Mouse (Mus musculus) skeletal muscle tissue, adult 2 months (tissue): Measurements from ENCODE around the gene Cfap99.

ENCODE experiments used
- DNase-seq: peaks from one replicate; pipeline ENCODE4 v3.0.0-alpha.2; 2012; ENCODE audit warnings: low read depth, low spot score

Cfap99 gene

DNA sequence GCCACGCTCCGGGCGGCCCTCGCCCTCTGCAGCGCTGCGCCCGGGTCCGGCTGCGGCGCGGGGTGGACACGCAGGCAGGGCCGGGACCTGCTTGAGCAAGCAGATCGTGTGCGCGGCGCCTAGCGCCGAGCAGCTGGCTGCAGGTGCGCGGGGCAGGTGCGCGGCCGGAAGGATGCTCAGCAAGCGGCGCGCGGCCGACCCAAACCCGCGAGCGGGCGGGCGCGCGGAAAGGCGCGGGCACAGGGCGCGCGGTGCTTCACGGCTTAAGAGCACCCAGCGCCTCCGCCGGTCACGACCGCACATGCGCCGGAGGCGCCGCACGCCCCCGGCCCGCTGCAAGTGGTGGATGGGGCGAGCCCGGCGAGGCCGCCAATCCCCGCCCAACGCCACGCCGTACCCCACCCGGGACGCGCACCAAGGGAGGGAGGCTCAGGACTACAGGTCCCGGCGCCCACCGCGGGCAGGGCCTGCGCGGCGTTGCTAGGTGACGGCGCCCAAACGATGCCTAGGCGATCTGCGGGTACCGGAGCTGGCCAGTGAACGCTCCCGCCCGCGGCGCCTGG lies at the start of gene Cfap99, which contains the start of gene Zfyve28:
Gene Cfap99 (plus strand): TSS at position 447 of the 563 bp plus-strand sequence.
Gene Zfyve28 (minus strand): TSS at position 296 of the 563 bp plus-strand sequence.
- DNase-seq: peak; percentile 26

DNA sequence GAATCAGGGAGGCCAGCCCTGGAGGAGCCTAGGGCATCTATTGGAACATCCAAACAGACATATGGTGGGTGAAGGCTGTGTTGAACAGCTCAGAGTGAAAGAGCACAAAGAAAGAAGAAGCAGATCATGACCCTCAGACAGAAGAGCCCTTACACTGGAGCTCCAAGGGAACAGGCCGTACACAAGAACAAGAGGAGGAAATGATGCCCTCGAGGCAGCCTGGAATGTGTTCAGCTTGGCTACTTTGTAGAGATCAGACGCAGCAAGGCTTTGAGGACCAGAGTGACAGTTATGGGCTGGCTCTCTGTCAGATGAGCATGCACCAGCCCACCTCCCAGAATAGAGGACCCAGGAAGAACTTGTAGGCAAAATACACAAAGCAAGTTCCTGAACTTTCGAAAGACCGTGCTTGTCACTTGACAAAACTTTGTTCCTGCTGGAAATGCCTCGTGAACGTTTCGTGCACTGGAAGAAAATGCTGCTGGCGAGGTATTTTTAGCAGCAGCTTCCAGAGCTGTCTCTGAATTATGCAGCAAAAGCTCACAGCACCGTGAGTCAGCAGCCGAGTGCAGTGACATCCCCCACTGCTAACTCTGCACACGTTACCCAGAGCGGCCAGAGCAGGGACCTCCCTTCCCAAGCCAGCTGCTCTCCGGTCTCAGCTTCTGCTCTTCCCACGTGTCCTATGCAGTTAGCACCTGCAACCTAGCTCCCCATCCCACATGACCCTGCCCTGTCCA lies 46.0 kb upstream of the Cfap99 start:
- peak; percentile 32 for DNase-seq

DNA sequence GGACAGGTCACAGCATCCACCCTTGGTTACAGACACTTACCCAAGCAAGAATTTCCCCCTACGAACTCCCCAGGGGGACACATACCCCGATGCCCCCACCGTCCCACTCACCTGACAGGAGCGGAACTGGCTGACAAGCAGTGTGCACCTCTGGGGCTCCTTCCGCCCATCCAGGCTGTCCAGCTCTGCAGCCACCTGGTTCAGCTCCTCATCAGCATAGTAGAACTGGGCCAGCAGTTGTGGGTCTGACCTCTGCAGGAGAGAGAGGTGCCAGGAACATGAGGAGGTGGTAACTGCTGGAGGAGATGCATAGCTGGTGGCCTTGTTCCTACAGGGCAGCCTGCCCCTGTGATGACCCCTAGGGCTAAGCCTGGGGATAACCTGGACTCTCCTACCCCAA lies 45.3 kb upstream of the Cfap99 start:
- DNase-seq: no peak

DNA sequence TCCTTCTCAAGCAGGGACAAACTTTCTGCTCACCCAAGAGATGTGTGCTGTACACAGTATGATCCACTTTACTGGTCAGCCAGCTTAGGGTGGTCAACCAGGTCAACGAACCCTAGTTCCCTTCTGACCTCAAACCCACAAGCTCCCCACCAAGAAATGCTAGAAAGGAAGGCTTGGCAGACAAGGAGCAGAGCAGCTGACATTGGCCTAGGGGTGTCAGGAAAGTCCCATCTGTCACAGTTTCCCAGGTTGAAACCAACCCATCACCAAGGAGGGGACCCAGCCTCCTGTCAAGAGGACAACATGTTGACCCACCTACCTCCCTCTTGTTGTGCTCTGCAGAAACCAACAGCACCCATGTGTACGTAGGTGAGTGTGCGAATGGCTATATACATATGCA lies 42.0 kb upstream of the Cfap99 start:
- DNase-seq: no peak

DNA sequence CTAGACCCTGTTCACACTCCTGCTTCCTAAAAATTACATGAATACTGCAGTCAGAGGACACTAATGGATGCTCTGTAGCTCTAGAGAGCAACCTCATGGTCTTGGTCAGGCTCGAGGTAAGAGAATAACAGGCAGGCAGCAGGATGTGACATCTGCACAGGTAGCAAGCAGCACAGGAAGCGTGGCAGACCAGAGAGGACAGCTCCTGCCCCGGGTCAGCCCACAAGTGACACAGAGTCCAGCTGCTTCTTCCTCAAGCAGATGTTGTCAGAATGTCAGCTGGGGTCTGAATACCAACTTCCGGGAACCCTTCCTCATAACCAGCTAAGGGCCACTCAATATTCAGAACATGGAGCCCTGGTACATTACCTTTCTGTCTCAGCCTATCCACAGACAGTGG lies 39.3 kb upstream of the Cfap99 start:
- DNase-seq: no peak

DNA sequence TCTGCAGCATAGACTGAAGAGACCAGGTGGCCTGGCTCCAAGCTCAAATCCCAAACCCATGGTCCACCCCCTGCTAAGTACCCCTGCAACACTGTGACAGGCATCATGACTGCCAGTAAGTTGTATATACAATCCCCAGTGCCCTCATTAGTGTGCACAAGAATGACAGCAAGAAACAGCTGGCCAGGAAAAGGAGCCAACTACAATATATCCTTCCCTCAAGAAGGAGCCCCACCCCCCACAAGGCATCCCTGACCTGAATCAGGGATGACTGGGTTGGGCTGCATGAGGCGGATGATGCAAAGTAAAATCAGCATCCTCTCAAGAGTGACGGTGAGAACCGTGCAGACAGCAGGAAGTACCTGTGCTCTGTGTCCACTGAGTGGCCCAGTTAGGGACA lies 38.3 kb upstream of the Cfap99 start:
- no peak for DNase-seq

DNA sequence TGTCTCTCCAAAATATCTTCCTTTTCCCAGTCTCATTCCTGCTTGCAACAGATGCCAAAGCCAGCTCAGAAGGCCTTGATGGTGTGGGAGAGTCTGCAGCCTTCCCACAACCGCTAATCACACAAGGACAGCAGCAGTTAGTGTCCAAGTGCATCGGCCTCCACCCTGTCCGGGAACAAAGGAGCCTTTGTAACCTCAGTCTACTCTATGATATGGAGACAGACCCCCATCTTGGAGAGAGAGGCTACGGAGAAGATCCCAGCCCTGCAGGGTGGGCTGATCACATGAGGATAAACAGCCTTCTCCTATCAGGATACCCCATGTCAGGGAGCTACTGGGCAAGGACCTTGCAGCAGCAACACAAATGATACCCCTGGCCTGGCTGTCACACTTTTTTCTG lies 36.6 kb upstream of the Cfap99 start:
- no peak for DNase-seq

DNA sequence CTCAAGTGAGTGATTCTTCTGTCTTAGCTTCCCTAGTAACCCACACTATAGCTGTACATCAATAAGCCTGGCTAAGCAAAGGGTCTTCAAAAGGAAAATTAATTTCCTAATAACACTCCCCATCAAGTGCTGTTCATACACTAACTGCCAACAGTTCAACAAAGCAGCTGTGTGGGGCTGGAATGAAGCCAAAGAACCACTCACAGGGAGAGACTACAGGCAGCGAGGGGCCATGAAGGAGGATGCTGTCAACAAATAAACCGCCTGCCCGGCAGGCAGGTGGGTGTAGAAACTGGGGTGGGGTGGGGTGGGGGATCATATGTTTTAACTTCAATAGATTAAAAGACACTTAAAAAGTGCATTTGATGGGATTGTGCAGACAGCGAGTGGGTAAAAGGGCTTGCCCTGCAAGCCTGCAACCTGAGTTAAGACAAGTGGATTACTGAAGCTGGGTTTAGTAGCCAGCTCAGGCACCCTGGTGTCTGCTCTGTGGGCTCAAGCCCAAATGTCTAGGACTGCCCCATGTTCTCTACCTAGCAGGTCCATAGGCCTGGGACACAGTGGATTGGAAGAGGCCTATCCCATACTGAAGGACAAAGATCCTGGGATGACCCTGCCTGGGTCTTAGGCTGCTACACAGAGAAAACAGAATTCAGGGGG lies 36.0 kb upstream of the Cfap99 start:
- DNase-seq: no peak

DNA sequence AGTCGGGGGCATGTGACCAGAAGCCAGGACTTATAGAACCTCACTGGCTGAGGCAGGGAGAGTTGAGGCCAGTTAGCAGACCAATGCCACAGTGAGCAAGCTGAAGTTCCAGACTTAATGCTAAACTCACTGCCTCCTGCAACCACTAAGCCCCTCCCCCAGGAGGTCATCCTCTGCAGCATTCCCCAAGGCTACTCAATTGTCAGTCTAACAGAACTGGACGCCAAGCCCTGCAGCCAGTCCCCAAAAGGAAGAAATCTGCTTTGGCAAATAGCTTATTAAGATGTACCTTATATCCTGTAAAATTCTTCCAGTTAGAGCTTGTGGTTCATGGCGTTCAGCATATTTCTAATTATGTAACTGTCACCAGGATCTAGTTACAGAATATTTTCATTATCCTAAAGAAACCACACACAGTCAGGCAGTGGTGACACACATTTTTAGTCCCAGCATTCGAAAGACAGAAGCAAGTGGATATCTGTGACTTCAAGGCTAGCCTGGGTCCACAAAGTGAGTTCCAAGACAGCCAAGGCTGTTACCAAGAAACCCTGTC lies 35.4 kb upstream of the Cfap99 start:
- DNase-seq: no peak

DNA sequence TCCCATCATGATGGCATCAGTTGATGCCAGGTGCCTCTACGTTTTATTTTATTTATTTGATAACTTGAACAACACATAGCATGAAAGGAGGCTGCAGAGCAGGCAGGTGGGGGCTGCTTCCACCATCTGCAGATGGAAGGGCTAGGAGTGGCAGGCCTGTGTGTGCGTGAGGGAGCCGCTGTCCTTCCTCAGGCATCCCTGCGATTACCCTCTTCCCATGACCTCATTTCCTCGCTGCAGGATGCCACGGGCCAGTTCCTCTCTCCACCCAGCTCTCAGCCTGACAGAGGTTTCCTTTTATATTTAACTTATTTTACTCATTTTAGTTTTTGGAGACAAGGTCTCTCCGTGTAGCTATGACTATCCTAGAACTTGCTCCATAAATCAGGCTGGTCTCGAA lies 34.1 kb upstream of the Cfap99 start:
- DNase-seq: no peak

DNA sequence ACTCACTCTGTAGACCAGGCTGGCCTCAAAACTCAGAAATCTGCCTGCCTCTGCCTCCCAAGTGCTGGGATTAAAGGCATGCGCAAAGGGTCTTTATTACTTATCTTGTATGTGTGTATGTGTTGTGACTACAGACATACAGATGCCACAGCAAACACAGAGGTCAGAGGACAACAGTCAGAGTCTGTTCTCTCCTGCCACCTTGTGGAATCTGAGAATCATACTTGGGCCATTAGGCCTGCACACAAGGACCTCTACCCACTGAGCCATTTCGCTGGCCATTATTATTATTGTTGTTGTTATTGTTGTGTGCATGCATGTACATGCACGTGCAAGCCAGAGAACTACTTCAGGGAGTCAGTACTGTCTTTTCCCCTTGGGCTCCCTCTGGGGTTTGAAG lies 33.2 kb upstream of the Cfap99 start:
- no peak for DNase-seq

DNA sequence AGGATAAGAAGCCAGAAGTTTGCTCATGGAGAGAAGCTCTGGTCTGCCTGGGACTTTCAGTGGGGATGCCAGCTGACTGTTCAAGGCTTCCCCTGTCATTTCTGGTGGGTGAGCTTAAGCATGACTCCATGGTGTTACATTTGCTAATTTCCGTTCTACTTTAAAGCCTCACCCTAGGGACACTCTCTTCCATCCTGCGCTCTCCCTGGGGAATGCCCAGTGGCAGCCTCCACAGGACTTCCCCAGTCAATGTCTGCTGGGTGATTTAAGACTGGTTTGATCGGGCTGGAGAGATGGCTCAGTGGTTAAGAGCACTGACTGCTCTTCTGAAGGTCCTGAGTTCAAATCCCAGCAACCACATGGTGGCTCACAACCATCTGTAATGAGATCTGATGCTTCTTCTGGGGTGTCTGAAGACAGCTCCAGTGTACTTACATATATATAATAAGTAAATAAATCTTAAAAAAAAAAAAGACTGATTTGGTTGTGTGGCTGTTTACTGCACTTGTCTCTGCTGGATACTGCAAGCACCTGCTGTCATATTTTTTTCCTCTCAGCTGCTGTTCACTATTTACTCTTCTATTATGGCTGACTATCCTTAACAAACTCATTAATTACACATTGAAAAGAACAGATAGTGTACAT lies 29.1 kb upstream of the Cfap99 start:
- DNase-seq: no peak

DNA sequence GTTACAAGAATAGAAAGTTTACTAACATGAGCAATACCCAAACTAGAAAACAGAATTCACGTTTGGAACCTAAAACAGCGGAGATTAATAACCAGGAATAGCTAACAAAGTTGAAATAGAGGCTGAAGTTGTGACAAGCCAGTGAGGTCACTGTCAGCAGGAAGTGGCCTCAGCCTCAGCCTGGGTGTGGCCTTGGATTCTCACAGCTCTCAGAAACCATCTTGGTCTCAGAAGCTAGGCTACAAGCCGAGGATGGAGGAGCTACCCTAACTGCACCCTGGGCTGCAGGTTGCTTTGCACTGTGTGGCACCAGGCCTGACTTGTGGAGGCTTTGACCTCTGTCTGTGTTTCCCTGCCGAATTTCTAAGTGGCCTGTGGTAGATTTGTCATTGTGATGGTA lies 22.3 kb upstream of the Cfap99 start:
- no peak for DNase-seq

DNA sequence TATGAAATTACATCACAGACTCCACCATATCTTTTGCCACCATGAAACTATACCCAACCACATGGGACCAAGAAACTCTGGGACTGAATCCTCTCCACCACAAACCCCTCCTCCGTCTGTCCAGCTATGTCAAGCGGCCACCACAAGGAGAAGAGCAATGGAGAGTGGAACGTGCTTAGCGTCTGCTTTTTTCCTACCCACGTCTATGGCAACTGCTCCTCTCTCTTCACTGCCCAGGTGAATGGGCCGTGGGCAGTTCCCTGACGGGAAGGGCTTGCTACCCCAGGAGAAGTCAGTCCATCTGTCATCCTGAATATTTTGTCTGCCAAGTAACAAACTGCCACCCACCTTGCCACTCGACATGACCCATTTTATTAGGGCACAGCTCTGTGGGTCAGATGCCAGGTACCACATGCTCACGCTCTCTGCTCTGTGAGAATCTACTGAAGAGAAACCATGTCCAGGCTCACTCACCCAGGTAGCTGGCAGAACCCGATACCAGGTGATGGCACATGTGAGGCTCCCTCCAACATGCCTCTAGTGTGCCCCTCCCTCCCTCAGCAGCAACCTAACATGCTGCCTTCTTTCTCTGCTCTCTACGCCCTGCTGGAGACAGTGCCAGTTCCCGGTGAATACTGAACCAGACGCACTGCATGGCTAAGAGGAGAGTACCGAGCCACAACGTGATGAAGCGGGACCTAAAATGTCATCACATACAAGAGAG lies 19.0 kb upstream of the Cfap99 start:
- DNase-seq: no peak

DNA sequence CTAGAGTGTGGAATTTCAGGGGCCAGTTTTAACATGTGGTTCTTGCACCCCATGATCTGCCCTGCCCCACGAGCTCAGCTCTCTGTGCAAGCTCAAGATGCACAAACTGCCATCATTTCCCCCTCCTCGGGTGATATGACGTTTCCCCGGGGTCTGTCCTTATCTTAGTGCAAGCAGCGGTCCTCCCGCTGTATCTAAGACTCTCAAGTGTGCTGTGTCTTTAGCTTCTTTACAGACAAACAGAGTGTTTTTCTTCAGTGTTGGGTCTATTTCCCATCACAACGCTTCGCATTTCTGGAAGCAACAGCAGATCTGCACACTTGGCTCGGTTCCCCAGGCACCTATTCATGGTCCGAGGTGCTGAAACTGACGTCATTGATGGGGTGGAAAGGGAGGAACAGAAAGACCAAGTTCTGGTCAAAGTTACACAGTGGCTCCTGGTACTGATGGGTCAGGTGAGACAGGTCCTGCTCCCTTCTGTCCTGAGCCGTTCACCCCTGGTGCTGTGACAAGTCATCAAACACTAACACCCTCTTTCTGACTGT lies 18.4 kb upstream of the Cfap99 start:
- no peak for DNase-seq

DNA sequence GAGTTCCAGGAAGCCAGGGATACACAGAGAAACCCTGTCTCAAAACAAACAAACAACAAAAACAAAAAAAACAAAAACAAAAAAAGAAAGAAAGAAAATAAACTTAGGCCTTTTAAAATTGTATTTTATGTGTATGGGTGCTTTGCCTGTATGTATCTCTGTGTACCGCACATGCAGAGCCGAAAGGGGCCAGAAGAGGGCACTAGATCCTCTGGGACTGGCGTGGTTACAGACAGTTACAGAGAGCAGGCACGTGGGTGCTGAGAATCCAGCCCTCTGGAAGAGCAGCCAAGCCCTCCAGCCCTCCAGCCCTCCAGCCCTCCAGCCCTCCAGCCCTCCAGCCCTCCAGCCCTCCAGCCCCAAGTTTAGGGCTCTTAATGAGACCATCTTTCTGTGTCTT lies 16.7 kb upstream of the Cfap99 start:
- DNase-seq: no peak

DNA sequence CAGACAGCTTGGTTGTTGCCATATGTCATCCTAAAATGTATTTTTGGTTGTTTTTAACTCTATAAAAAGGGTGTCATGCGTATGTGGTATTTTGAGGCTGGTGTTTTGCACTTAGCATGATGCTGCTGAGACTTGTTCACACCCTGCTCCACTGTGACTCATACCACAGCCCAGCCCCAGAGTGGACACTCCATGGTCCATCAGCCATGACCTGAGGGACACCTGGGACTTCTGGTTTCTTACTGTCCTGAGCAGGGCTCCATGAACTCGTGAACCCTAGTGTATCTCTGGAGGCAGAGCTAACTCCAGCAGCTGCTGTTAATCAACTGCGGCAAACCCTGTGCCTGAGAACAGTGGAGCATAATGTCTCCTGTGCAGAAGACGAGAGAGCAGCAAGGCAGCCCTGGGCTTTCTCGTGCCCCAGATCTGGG lies 15.1 kb upstream of the Cfap99 start:
- DNase-seq: no peak

DNA sequence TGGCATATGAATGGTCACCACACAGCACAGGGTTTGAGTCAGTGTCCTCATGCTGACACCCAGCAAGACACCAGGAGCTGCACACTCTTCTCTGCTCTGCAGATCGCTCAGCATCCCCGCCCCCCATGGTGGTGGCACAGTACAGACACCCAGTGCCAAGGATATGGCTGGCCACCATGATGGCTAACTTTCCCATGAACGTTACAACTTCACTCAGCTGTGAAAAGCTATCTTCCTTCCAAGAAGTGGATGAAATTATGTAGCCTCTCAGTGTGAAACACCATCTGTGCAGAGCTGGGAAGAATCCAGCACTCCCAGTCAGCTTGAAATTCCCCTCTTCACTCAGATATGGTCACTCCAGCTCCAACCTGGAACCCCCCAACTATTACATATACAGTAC lies 14.1 kb upstream of the Cfap99 start:
- no peak for DNase-seq

DNA sequence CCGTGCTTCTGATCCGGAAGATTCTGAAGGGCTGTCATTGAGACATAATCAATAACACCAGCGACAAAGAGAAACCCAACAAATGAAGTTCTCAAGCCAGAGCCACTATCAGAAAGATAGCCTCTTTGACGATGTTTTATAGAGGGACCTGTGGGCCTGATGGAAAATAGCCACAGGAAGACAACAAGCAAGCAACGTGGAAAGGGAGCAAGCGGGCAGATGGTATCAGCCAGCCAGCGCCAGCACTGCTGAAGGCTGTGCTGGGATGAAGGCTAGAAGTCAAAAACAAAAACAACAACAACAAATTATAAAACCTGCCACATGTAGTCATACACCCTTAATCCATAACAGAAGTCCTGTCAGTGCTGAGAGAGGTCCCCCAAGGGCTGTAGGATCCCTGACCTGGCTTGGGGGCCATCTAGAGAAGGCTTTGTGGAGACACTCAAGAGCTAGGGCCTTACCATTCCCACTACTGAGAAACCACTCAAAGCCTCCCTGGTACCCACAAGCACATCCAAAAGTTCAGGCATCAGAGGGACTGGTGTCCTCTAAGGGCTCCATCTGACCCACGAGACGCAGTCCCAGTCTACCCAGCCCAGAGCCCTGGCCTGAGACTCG lies 13.6 kb upstream of the Cfap99 start:
- DNase-seq: no peak

DNA sequence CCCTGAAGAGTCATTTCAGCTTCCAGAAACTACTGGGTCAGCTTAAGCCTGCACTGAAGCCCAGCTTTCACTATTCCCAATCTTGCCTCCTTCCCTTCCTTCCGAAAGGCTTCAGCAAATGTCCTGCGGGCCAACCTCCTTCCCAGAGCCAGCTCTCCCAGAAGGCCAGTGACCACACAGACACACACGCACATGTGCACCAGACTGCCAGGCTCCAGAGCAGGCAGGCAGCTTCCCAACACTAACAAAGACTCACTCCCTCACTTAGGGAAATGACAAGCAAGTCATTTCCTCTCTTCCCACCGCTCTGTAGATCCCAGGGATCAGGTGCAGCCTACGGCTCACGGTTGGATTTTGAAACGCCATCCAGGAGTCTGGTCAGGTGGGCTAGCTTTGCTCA lies 12.2 kb upstream of the Cfap99 start:
- DNase-seq: no peak

DNA sequence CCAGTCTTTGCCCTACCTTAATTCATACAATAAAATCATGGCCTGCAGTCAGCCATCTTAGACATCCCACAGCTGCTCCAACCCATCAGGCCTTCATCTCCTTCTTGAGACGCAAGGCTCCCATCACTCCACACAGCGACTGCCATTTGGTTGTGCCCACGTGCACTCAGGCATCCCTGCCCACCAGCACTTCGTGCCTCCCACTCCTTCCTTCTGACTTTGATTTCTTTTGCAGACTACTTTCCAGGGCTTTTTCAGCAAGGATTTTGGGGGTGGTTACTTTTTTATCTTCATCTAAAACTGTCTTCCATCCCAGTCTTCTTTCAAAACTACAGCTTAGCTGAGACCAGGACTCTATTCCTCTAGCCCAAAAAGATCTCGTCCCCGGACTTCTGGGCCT lies 11.7 kb upstream of the Cfap99 start:
- DNase-seq: no peak
